Mouse (Mus musculus) kidney, adult 2 months (tissue): ENCODE data around the gene Cela2a. TPM values are rescaled to one million over a fixed set of nuclear protein-coding genes. Genes with fewer than 3 reads are reported as not detected.

ENCODE experiments used
- DNase-seq: peaks from one replicate; pipeline ENCODE4 v3.0.0; 2021
- H3K27ac ChIP-seq: fragments of 200-500 bp; 2 replicates; pipeline ENCODE4 v1.5.1; 2012; ENCODE audit warnings: low read depth, low read length, control low read depth, inconsistent platforms; ENCODE audit not compliant: insufficient read depth
- H3K27me3 ChIP-seq: fragments of 200-500 bp; replicated peaks from 2 replicates; pipeline ENCODE4 v1.6.1; 2012; ENCODE audit warnings: mild to moderate bottlenecking, moderate library complexity, low read length, inconsistent platforms; ENCODE audit not compliant: control insufficient read depth, insufficient read depth
- H3K36me3 ChIP-seq: fragments of 200-500 bp; 2 replicates; pipeline ENCODE4 v1.6.1; 2012; ENCODE audit warnings: mild to moderate bottlenecking, moderate library complexity, low read length, inconsistent platforms; ENCODE audit not compliant: control insufficient read depth, insufficient read depth
- H3K4me1 ChIP-seq: fragments of 200-500 bp; 2 replicates; pipeline ENCODE4 v1.6.1; 2011; ENCODE audit warnings: low read length; ENCODE audit not compliant: control insufficient read depth, insufficient read depth
- H3K4me3 ChIP-seq: fragments of 200-500 bp; 2 replicates; pipeline ENCODE4 v1.5.1; 2011; ENCODE audit warnings: mild to moderate bottlenecking, low read depth, low read length, control low read depth; ENCODE audit not compliant: insufficient read depth
- CTCF ChIP-seq: fragments of 200-500 bp; conservative IDR thresholded peaks from 2 replicates; pipeline ENCODE4 v1.5.1; 2011; ENCODE audit warnings: low read depth, mild to moderate bottlenecking, control low read depth, low read length, moderate library complexity, mixed read lengths; ENCODE audit not compliant: insufficient read depth, insufficient read length
- POLR2A ChIP-seq: fragments of 200-500 bp; IDR thresholded peaks from one replicate; pipeline ENCODE4 v1.6.1; 2011; ENCODE audit warnings: low read depth, low read length, control low read depth
- WGBS: fragments of 180-500 bp; shearing (Covaris S2); methylation state at CpG from one replicate; pipeline ENCODE4 v1.1.7; 2018; 5-methylcytosine and 5-hydroxymethylcytosine counted together
- polyA plus RNA-seq: library from polyadenylated mRNA; depleted of rRNA; stranded (reverse); fragments of >200 nt; gene quantifications from 2 replicates; pipeline ENCODE4 v1.2.3, GENCODE M21; 2012

Gene Cela2a
- polyA plus RNA-seq, 1 experiment = 0.52 TPM

DNA sequence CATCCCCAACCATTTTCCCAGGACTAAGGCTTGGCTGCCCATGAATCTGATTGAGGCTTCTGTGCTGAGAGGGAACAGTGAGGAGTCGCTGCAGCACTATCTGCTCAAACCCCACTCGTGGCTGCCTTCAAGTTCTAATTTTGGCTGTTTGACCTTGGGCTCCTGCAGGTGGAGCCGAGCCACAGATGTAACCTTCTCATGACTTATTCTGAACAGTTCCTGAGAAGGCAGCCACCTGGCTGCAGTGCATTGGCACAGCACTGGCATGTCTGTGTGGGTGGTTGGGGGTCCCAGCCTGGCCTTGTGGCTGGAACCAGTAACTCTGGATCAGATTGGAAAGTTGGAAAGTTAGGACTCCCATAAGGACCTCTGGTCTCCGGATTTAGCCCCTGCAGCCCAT is 2.2 kb upstream of the Cela2a start:
- Histone ChIP-seq H3K4me3 (no peak overlapping the region), H3K27me3 (no peaks in the 10 kb centered on the region), H3K4me1 (no peaks in the 10 kb centered on the region), H3K27ac (no peak overlapping the region), H3K36me3 (no peaks in the 10 kb centered on the region)
- 56% methylated on average over 4 of the region's 4 CpGs for WGBS
- no peak for DNase-seq
- TF ChIP-seq CTCF (no peak), POLR2A (no peak)

DNA sequence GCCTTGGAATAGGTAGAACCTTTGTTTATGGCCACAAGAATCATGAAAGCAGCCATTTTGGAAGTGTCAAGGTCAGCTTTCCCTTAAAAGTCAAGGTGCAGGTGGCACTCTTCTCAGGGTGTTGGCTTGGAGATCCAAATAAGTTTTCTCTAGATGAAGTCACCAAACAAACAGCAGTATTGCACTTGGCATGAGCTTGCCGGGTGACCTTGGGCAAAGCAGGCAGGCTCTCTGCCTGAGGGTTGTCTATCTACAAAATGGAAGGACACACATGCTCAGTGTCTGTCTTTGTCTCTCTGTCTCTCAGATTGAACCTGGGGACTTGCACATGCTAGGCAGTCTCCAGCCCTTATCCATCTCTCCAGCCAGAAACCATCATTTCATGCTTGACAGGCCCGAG is 1.4 kb upstream of the Cela2a start:
- no peak for DNase-seq
- Histone ChIP-seq H3K4me3 (no peak overlapping the region), H3K27ac (no peak overlapping the region), H3K27me3 (no peaks in the 10 kb centered on the region), H3K4me1 (no peaks in the 10 kb centered on the region), H3K36me3 (no peaks in the 10 kb centered on the region)
- TF ChIP-seq POLR2A (no peak), CTCF (no peak)
- 91% methylated on average over 2 of the region's 2 CpGs for WGBS

DNA sequence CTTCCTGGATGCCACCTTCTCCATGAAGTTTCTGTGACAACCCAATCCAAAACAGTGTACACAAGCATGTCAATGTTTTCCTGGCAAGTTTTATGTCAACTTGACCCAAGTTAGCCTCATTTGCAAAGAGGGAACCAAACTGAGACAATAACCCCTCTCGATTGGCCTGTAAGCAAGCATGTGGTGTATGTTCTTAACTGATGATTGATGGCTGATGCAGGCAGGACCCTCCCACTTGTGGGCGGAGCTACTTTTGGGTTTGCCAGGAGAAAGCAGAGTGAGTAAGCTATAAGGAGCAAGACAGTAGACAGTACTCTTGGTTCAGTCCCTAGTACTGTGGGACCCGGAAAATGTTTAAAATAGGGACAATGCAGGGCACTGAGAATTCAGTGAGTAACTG is 3.0 kb downstream of the Cela2a start:
- no peak overlapping the region for H3K4me3 ChIP-seq
- no peak for TF ChIP-seq CTCF
- TF ChIP-seq POLR2A = no peak
- H3K36me3 ChIP-seq = no peaks in the 10 kb centered on the region
- no peaks in the 10 kb centered on the region for H3K27me3 ChIP-seq
- no peak overlapping the region for H3K27ac ChIP-seq
- DNase-seq = no peak
- H3K4me1 ChIP-seq = no peaks in the 10 kb centered on the region
- 63% methylated on average over 3 of the region's 3 CpGs for WGBS

DNA sequence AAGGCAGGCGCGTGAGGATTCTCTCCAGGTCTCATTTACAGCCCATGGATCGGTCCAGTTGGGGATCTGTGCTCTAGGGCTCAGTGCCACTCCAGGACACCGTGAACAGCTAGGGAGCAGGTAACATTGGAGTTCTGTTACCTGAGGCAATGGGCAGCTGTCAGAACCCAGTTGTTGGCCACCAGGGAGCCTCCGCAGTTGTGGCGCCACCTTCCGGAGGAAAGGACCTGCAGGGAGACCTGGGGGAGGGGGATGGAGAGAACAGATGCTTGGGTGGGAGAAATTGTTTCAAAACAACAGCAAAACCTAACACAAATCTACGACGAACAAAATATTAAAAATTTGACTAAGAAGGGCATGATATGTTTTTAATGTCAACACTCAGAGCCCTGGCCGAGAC is 3.9 kb downstream of the Cela2a start:
- H3K36me3 ChIP-seq = no peaks in the 10 kb centered on the region
- peak; percentile 24; the same call in 1 of the 2 replicates for TF ChIP-seq CTCF
- TF ChIP-seq POLR2A = no peak
- H3K4me3 ChIP-seq = no peak overlapping the region
- no peak overlapping the region for H3K27ac ChIP-seq
- DNase-seq = peak; percentile 10
- H3K27me3 ChIP-seq = no peaks in the 10 kb centered on the region
- WGBS = 76% methylated on average over 10 of the region's 10 CpGs
- H3K4me1 ChIP-seq = no peaks in the 10 kb centered on the region

DNA sequence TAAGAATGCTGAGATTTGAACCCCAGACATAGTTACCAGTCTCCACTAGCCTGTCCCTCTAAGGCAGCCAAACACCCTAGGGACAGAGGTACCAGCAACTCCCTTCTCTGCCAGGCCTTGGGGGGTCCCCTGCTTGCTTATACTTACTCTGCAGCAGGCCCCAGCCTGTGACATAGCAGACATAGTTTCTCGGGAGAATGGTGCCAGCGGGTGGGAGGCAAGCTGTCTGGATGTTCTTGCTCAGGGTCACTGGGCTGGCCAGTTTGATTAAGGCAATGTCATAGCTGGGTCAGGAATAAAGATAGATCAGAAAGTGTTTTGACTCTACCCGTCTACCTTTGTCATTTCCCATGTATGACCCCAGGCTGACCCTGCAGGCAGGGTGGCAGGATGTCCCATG is 4.8 kb downstream of the Cela2a start:
- H3K4me1 ChIP-seq = no peaks in the 10 kb centered on the region
- no peaks in the 10 kb centered on the region for H3K27me3 ChIP-seq
- no peak overlapping the region for H3K4me3 ChIP-seq
- H3K27ac ChIP-seq = no peak overlapping the region
- WGBS = 46% methylated on average over 3 of the region's 3 CpGs
- TF ChIP-seq CTCF (no peak), POLR2A (no peak)
- no peaks in the 10 kb centered on the region for H3K36me3 ChIP-seq
- no peak for DNase-seq

DNA sequence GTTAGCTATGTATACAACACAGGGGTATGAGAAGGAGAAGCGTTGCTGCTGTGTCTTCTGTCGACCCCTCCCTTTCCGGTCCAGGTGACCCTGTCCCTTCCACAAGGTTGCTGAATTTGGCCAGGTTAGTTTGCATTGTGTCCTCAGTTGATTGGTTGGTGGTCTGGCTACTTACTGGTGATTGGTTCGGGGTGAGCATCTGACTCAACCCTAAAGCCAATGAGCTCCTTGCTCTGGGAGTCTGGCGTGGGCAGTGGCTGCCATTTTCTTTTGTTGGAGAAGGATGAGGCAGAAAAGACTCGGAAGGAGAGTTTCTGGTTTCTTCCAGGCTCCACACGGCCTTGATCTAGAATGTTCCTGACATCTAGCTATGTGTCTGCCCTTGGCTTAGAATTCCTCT is 6.6 kb downstream of the Cela2a start:
- DNase-seq = no peak
- TF ChIP-seq CTCF (no peak), POLR2A (no peak)
- WGBS = 94% methylated on average over 7 of the region's 7 CpGs
- no peaks in the 10 kb centered on the region for H3K27me3 ChIP-seq
- no peak overlapping the region for H3K4me3 ChIP-seq
- H3K36me3 ChIP-seq = no peaks in the 10 kb centered on the region
- no peak overlapping the region for H3K27ac ChIP-seq
- H3K4me1 ChIP-seq = no peaks in the 10 kb centered on the region

DNA sequence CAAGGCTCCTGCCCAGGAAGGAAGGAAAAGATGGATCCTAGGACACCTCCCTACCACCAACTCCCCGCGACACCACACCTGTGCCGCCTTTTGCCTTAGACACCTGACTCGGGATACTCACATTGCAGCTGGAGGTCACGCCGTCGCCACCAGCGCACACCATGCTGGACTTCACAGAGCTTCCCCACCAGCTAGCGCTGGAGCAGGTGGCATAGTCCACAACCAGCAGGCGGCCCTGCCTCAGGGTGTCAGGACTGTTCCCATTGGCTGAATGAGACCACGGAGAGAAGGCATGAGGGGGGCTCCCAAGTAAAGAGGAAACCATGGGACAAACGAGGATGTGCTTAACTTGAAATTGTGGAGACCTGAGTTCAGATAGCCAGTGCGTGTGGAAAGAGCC is 7.1 kb downstream of the Cela2a start:
- WGBS = 89% methylated on average over 13 of the region's 13 CpGs
- no peak overlapping the region for H3K4me3 ChIP-seq
- H3K27ac ChIP-seq = no peak overlapping the region
- no peak for DNase-seq
- no peaks in the 10 kb centered on the region for H3K36me3 ChIP-seq
- H3K4me1 ChIP-seq = no peaks in the 10 kb centered on the region
- no peaks in the 10 kb centered on the region for H3K27me3 ChIP-seq
- TF ChIP-seq POLR2A (no peak), CTCF (no peak)

DNA sequence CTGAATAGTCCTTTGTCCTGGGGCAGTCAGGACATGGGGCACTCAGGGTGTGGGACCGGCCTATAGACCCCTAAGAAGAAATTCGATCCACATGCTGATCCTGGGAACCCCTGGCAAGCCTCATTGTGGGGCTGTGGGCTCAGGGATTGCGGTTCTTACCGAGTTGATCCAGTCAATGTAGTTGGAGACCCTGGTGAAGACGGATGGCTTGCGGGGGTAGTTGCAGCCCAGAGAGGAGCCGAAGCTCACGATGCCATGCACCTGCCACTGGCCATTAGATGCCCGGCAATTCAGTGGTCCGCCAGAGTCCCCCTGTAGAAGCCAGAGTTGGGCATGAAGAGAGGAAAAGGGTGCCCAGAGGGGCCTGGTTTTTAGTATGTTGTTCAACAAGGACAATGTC is 8.3 kb downstream of the Cela2a start:
- no peaks in the 10 kb centered on the region for H3K36me3 ChIP-seq
- TF ChIP-seq POLR2A (no peak), CTCF (no peak)
- H3K27me3 ChIP-seq = no peaks in the 10 kb centered on the region
- no peak overlapping the region for H3K4me3 ChIP-seq
- DNase-seq = no peak
- WGBS = 80% methylated on average over 10 of the region's 10 CpGs
- no peaks in the 10 kb centered on the region for H3K4me1 ChIP-seq
- no peak overlapping the region for H3K27ac ChIP-seq
